Mouse (Mus musculus): Measurements from ENCODE around the gene Ogfod2. TPM values are rescaled to one million over a fixed set of nuclear protein-coding genes. Genes with fewer than 3 reads are reported as not detected.

The Ogfod2 gene
- polyA plus RNA-seq, 3 experiments from 2014 or later = 16.0 to 23.0 (median 22.9) TPM

GRCm38 (mm10) chr5:124158305-124158704 lies 46.2 kb downstream of the Ogfod2 start:
- no peak for ATAC-seq

GRCm38 (mm10) chr5:124159453-124159852 lies 47.4 kb downstream of the Ogfod2 start:
- ATAC-seq = no peak

- ATAC-seq = no peak
Measured at GRCm38 (mm10) chr5:124161831-124162230, 49.7 kb downstream of the Ogfod2 start.

GRCm38 (mm10) chr5:124162577-124162976 lies 50.5 kb downstream of the Ogfod2 start:
- peak; percentile 73 for ATAC-seq

DNA sequence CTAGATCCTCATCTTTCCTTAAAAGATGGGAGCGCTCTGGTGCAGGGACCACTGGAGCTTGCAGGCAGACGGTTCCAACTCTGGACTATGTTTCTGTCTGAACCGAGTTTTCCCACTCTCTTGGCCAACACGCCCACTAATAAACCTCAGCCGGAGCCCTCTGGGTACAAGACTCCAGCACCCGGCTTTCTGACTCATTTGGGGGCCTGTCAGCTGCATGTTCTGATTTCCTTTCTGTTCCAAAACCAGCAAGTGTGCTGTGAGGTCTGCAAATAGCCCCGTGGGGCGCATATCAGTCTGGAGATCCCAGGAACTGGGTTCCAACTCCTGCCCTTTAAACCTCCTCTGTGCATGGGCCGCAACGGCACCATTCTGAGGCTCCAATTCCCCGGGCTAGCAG lies 51.3 kb downstream of the Ogfod2 start:
- ATAC-seq = no peak

Other genes with a start within 250 kb of the Ogfod2 start
- under 1 TPM in 2 of 3 experiments, not detected in 1; 0.28 to 0.30 TPM for gene Hcar2, start 246.8 kb upstream of the Ogfod2 start, polyA plus RNA-seq (2017; shearing (Covaris generic))
- not detected for gene Hcar1, start 232.3 kb upstream of the Ogfod2 start, polyA plus RNA-seq (2017; shearing (Covaris generic))
- gene Denr, start 205.1 kb upstream of the Ogfod2 start, polyA plus RNA-seq (2017; shearing (Covaris generic)) = 10 to 100 TPM; 60.1 to 83.1 (median 71.9) TPM
- 1 to 10 TPM in 2 of 3 experiments, not detected in 1; 4.9 to 5.1 TPM for gene Gm43518, start 184.9 kb upstream of the Ogfod2 start, polyA plus RNA-seq (2017; shearing (Covaris generic))
- 10 to 100 TPM in 1 of 3 experiments, 1 to 10 TPM in 2; 6.2 to 16.6 (median 8.1) TPM for gene Ccdc62, start 181.6 kb upstream of the Ogfod2 start, polyA plus RNA-seq (2017; shearing (Covaris generic))
- gene Hip1r, start 138.7 kb upstream of the Ogfod2 start, polyA plus RNA-seq (2017; shearing (Covaris generic)) = 10 to 100 TPM in 2 of 3 experiments, 1 to 10 TPM in 1; 5.9 to 20.1 (median 14.8) TPM
- gene Vps37b, start 80.0 kb upstream of the Ogfod2 start, polyA plus RNA-seq (2017; shearing (Covaris generic)) = 10 to 100 TPM; 18.4 to 21.9 (median 18.7) TPM
- 10 to 100 TPM; 13.2 to 23.3 (median 16.7) TPM for gene Abcb9, start 16.5 kb upstream of the Ogfod2 start, polyA plus RNA-seq (2017; shearing (Covaris generic))
- 10 to 100 TPM; 55.1 to 59.0 (median 56.1) TPM for gene Arl6ip4, start 3.8 kb downstream of the Ogfod2 start, polyA plus RNA-seq (2017; shearing (Covaris generic))
- gene Pitpnm2, start 137.5 kb downstream of the Ogfod2 start, polyA plus RNA-seq (2017; shearing (Covaris generic)) = 10 to 100 TPM in 2 of 3 experiments, 1 to 10 TPM in 1; 5.5 to 15.7 (median 11.1) TPM
- 10 to 100 TPM; 12.4 to 17.5 (median 15.1) TPM for gene Mphosph9, start 215.7 kb downstream of the Ogfod2 start, polyA plus RNA-seq (2017; shearing (Covaris generic))
- 10 to 100 TPM; 10.5 to 18.3 (median 11.1) TPM for gene 2810006K23Rik, start 215.8 kb downstream of the Ogfod2 start, polyA plus RNA-seq (2017; shearing (Covaris generic))

Data from inflammation-experienced regulatory T-cells, adult 6 months (primary cell).